Mouse (Mus musculus) MEL (cell line): ENCODE data around the gene Hfe. TPM values are rescaled to one million over a fixed set of nuclear protein-coding genes. Genes with fewer than 3 reads are reported as not detected.

Source experiments
- DNase-seq: peaks from one replicate; pipeline ENCODE4 v3.0.0; 2011; ENCODE audit warnings: low read depth, low spot score
- H3K27ac ChIP-seq: 2 replicates; pipeline ENCODE4 v1.5.1; 2012; ENCODE audit warnings: low read depth, mild to moderate bottlenecking, control low read depth, low read length, moderate library complexity; ENCODE audit not compliant: control insufficient read depth
- H3K27me3 ChIP-seq, 2 experiments: fragments of 150-350 bp in 1 of 2; sonication (generic) in 1 of 2; 2 replicates each; pipeline ENCODE4 v1.6.1; 2012; ENCODE audit warnings: low read length in 2 of 2, mild to moderate bottlenecking in 2 of 2, improper control_type of control experiment in 1 of 2, moderate library complexity in 1 of 2; ENCODE audit not compliant: insufficient read depth in 2 of 2, control insufficient read depth in 1 of 2
- H3K36me3 ChIP-seq, 2 experiments: 2 replicates each; pipeline ENCODE4 v1.6.1; 2012 to 2014; ENCODE audit warnings: low read length in 2 of 2, improper control_type of control experiment in 1 of 2, inconsistent platforms in 1 of 2, mild to moderate bottlenecking in 1 of 2; ENCODE audit not compliant: insufficient read depth in 2 of 2, control insufficient read depth in 1 of 2
- H3K4me1 ChIP-seq, 2 experiments: fragments of 150-350 bp in 1 of 2; sonication (generic) in 1 of 2; 2 replicates each; pipeline ENCODE4 v1.6.1; 2012; ENCODE audit warnings: low read length in 2 of 2, improper control_type of control experiment in 1 of 2, mild to moderate bottlenecking in 1 of 2; ENCODE audit not compliant: insufficient read depth in 2 of 2, control insufficient read depth in 1 of 2
- H3K4me3 ChIP-seq, 2 experiments: fragments of 150-350 bp in 1 of 2; sonication (generic) in 1 of 2; 2 replicates each; pipeline ENCODE4 v1.5.1; 2012; ENCODE audit warnings: low read depth in 2 of 2, low read length in 2 of 2, mild to moderate bottlenecking in 2 of 2, moderate library complexity in 2 of 2, control low read depth in 1 of 2, improper control_type of control experiment in 1 of 2; ENCODE audit not compliant: control insufficient read depth in 1 of 2, insufficient read depth in 1 of 2
- H3K79me2 ChIP-seq: 2 replicates; pipeline ENCODE4 v1.6.1; 2012; ENCODE audit warnings: mild to moderate bottlenecking, low read length, moderate library complexity; ENCODE audit not compliant: control insufficient read depth, poor library complexity, insufficient read depth
- H3K9ac ChIP-seq: 2 replicates; pipeline ENCODE4 v1.6.1; 2012; ENCODE audit warnings: low read depth, mild to moderate bottlenecking, control low read depth, low read length, moderate library complexity; ENCODE audit not compliant: control insufficient read depth, poor library complexity, severe bottlenecking
- H3K9me3 ChIP-seq: fragments of 150-350 bp; sonication (generic); replicated peaks from 2 replicates; pipeline ENCODE4 v1.6.1; 2012; ENCODE audit warnings: mild to moderate bottlenecking, low read length, improper control_type of control experiment, moderate library complexity; ENCODE audit not compliant: insufficient read depth
- CHD1 ChIP-seq: IDR thresholded peaks from 2 replicates; pipeline ENCODE4 v1.6.1; 2012; ENCODE audit warnings: low read depth, mild to moderate bottlenecking, inconsistent platforms, low read length, improper control_type of control experiment
- CHD2 ChIP-seq: IDR thresholded peaks from 2 replicates; pipeline ENCODE4 v1.6.1; 2011; ENCODE audit warnings: low read length, improper control_type of control experiment
- E2F4 ChIP-seq: IDR thresholded peaks from 2 replicates; pipeline ENCODE4 v1.6.1; 2011; ENCODE audit warnings: low read depth, low read length, improper control_type of control experiment, borderline replicate concordance
- GATA1 ChIP-seq: IDR thresholded peaks from 2 replicates; pipeline ENCODE4 v1.6.1; 2011; ENCODE audit warnings: low read depth, low read length, improper control_type of control experiment
- HCFC1 ChIP-seq: IDR thresholded peaks from 2 replicates; pipeline ENCODE4 v1.6.1; 2012; ENCODE audit warnings: low read depth, mild to moderate bottlenecking, inconsistent platforms, low read length, improper control_type of control experiment, moderate library complexity
- MAX ChIP-seq: IDR thresholded peaks from 2 replicates; pipeline ENCODE4 v1.6.1; 2011; ENCODE audit warnings: low read length, improper control_type of control experiment
- POLR2AphosphoS5 ChIP-seq: IDR thresholded peaks from 2 replicates; pipeline ENCODE4 v1.6.1; 2012; ENCODE audit warnings: low read depth, borderline replicate concordance, mild to moderate bottlenecking, inconsistent platforms, low read length, moderate library complexity, mixed read lengths
- SIN3A ChIP-seq: IDR thresholded peaks from 2 replicates; pipeline ENCODE4 v1.6.1; 2012; ENCODE audit warnings: low read length, improper control_type of control experiment, inconsistent platforms
- SMC3 ChIP-seq: IDR thresholded peaks from 2 replicates; pipeline ENCODE4 v1.6.1; 2011; ENCODE audit warnings: low read depth, low read length, improper control_type of control experiment
- TBP ChIP-seq: IDR thresholded peaks from 2 replicates; pipeline ENCODE4 v1.8.0; 2011; ENCODE audit warnings: low read depth, low read length, improper control_type of control experiment
- ZC3H11A ChIP-seq: IDR thresholded peaks from 2 replicates; pipeline ENCODE4 v1.6.1; 2012; ENCODE audit warnings: low read depth, mild to moderate bottlenecking, inconsistent platforms, low read length, improper control_type of control experiment
- ZKSCAN1 ChIP-seq: IDR thresholded peaks from 2 replicates; pipeline ENCODE4 v1.6.1; 2012; ENCODE audit warnings: low read depth, mild to moderate bottlenecking, inconsistent platforms, low read length, improper control_type of control experiment, moderate library complexity
- ZMIZ1 ChIP-seq: IDR thresholded peaks from 2 replicates; pipeline ENCODE4 v1.6.1; 2012; ENCODE audit warnings: low read depth, mild to moderate bottlenecking, inconsistent platforms, low read length, improper control_type of control experiment, moderate library complexity
- polyA plus RNA-seq, 2 experiments: library from polyadenylated mRNA; stranded (reverse) in 1 of 2; unstranded in 1 of 2; fragments of >175 nt in 1 of 2; fragments of >200 nt in 1 of 2; gene quantifications; 2 replicates each; pipeline versions ENCODE4 v1.2.1 to v1.2.4; 2012; ENCODE audit warnings: low replicate concordance in 2 of 2, low read depth in 1 of 2; ENCODE audit not compliant: insufficient read length in 2 of 2, insufficient read depth in 1 of 2, missing spikeins in 1 of 2
- total RNA-seq: library from RNA; depleted of rRNA; stranded (reverse); fragments of 300-350 nt; gene quantifications from 2 replicates; pipeline ENCODE4 v1.2.3, GENCODE M21; 2012

Hfe gene
- total and polyA plus RNA-seq, 3 experiments: not detected

GRCm38 (mm10) chr13:23740256-23740840, 29.7 kb upstream of the Hfe start:
- Histone ChIP-seq H3K79me2 (peaks cover 1% of the 10 kb centered on the region; the same call in 1 of the 2 replicates), H3K27ac (peak overlapping the region; percentile 99), H3K27me3 (no peaks in the 10 kb centered on the region), H3K9ac (peak overlapping the region; percentile 85), H3K4me1 (0 out of 4 replicates have a peak, but pooled peaks cover 3% of the 10 kb centered on the region in 2 experiments), H3K36me3 (peaks cover 0 to 22% of the 10 kb centered on the region in 2 experiments; a peak in 2 of 4 replicates), H3K4me3 (peak overlapping the region; percentile 67 to 70), H3K9me3 (no peaks in the 10 kb centered on the region)
- TF ChIP-seq MAX (no peak), SMC3 (no peak), ZKSCAN1 (no peak), SIN3A (no peak), TBP (no peak), E2F4 (no peak), ZMIZ1 (no peak), CHD1 (no peak), GATA1 (no peak), ZC3H11A (no peak), CHD2 (no peak)
- no peak for DNase-seq

GRCm38 (mm10) chr13:23739922-23740252, 29.2 kb upstream of the Hfe start:
- H3K9me3 ChIP-seq: no peaks in the 10 kb centered on the region
- H3K4me1 ChIP-seq: 0 out of 4 replicates have a peak, but pooled peaks cover 3% of the 10 kb centered on the region in 2 experiments
- peaks cover 0 to 22% of the 10 kb centered on the region in 2 experiments; a peak in 2 of 4 replicates for H3K36me3 ChIP-seq
- peak overlapping the region; percentile 85 for H3K9ac ChIP-seq
- H3K4me3 ChIP-seq: peak overlapping the region; percentile 67 to 70
- no peaks in the 10 kb centered on the region for H3K27me3 ChIP-seq
- no peak for DNase-seq
- H3K79me2 ChIP-seq: peaks cover 1% of the 10 kb centered on the region; the same call in 1 of the 2 replicates
- peak overlapping the region; percentile 99 for H3K27ac ChIP-seq
- TF ChIP-seq SIN3A (no peak), POLR2AphosphoS5 (peak; percentile 56; the same call in 1 of the 2 replicates), CHD2 (no peak), HCFC1 (no peak)
